Mouse (Mus musculus): Measurements from ENCODE around the gene Sult6b2.
A peak's percentile ranks its signal among the peaks of the same experiment; 100 is the strongest.

The Sult6b2 gene

DNA sequence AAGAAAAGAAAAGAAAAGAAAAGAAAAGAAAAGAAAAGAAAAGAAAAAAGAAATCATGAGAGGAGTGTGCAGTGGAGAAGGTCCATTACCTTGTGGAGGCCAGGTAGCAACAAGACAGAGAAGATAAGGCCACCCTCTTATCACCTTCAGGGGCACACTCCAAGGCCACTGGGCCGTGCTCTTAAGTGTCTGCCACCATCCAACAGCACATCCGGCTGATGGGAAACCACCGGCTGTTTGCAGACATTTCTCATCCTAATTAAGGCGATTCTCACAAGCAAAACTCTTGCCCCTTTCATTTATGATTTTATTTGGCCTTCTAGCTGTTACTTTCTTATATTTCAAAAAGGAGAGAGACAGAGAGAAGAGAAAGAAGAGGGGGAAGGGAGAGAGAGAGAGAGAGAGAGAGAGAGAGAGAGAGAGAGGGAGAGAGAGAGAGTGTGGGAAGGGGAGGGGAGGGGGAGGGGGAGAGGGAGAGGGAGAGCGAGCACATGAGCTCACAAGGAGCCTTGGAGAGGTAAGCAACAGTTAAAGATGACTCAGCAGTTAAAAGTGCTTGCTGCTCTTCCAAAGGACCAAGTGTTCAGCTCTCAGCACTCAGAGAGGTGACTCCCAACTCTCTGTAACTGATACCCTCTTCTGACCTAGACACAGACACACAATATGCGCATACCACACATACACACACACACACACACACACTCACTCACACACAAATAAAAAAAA is 5.2 kb upstream of the Sult6b2 start:
- no peak for DNase-seq

DNA sequence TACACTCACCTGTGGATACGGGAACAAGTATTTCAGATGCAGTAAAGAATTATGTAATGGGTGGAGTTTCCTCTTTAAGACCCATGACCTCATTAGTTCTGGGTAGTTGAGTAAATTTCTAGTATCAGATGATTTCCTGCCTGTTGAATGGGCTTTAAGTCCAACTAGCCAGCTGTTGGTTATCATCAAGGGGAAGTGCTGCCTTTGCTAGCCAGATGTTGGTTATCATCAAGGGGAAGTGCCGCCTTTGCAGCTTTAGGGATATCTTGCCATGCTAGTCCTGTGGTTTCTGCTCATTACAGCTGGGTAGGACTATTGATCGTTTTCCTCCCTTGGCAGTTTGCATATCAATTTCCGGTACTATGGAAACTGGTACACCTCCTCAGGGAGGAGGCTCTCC is 2.0 kb upstream of the Sult6b2 start:
- DNase-seq, result no peak

GRCm38 (mm10) chr6:142802617-142803525 is 1.4 kb downstream of the Sult6b2 start:
- DNase-seq, result no peak

DNA sequence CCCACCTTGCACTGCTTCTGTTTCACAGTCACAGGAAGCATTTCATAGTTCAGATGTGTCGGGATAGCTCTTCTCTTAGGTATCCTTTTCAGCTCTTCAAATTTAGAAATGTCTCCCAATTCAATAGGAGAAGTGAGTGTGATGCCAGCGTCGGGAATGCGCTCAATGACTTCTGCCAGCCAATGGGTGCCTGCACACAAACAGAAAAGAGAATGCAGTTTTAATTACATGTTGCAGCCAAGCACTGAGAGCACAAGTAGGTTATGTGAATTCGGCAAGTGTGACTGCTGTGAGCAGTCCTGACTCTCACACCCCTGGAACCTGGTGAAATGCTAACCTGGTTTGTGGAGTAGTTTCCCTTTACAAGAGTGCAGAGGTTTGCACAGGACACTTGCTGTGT is 2.6 kb downstream of the Sult6b2 start:
- no peak for DNase-seq

GRCm38 (mm10) chr6:142799704-142800374 is 4.5 kb downstream of the Sult6b2 start:
- no peak for DNase-seq

DNA sequence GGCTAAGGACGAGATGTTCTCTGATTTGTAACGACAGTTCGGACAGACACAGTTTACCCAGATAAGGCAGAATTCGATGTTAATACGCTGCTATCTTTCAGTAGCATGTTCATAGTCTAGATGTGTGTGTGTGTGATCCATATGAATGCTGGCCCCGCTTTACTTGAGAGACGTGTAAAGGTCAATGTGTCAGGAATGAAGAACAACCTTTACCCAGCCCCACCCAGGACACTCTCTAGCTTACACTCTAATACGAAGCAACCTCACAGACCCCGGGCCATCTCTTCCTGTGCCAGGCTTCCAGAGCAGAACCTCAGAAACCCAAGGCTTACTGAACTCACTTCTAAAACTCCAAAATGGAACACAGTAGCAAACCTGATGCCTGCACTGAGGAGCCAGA is 5.5 kb downstream of the Sult6b2 start:
- no peak for DNase-seq

DNA sequence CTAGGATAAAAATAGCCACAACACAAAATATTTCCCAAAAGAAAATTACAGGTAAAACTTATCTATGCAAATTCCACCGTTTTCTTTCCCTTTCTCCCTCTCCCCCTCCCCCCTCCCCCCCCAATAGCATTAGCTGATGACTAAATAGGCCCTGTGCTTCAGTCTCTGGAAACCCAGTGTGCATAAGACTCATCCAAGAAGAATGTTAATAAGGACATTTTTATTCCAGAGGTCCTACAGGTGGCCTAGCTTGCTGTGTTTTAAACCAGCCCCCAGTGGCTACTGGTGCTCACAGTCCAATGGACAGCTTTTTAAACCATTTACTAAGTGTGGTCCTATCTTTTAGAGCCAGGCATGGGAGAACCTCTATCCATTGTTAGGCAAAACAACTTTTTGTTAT is 6.3 kb downstream of the Sult6b2 start:
- no peak for DNase-seq

- DNase-seq, result peak; percentile 19
Observed at GRCm38 (mm10) chr6:142795655-142796441, 8.5 kb downstream of the Sult6b2 start.

GRCm38 (mm10) chr6:142795087-142795486 is 9.2 kb downstream of the Sult6b2 start:
- no peak for DNase-seq

GRCm38 (mm10) chr6:142793468-142793867 is 10.8 kb downstream of the Sult6b2 start:
- DNase-seq, result peak; percentile 29

GRCm38 (mm10) chr6:142792241-142792968 is 11.9 kb downstream of the Sult6b2 start:
- DNase-seq, result no peak

- no peak for DNase-seq
Observed at GRCm38 (mm10) chr6:142789736-142790135, 14.6 kb downstream of the Sult6b2 start.

DNA sequence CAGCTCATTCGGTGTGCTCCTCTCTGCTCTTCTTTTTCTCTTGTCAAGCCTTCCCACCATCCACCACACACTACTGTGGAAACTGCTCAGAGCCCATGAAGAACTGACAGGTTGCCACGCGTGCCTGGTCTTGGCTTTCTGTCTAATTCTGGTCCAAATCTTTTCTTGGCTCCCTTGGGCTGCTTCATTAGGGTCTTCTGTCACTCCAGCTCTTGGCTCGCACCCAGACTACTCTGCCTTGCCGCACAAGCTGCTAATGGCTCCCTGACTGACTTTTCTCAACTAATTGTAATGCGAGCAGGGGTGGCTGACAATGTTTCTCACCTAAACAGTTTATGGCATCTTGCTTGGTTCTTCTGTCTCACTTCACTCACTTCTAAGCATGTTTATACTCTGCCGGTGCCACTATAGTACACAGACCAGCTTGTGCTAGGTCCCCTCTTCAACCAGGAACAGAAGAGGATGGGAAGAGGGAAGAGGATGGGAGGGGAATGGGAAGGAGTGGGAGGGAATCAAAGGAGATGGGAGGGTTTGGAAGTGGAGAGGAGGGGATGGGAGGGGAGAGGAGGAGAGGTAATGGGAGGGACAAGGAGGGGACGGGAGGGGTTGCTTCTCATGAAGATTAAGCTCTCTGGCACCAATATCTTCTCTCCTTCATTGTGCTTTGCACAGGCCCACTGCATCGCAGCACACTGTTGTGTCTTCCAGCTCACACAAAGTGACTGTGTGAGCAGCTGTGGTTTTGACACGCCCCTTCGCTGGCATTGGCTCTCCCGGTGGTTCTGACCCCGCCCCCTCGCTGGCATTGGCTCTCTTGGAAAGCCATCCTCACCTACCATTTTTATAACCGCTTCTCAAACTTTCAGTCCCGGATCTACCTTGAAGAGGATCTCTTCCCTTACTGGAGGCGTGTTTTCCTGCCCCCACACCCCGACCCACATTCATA is 16.0 kb downstream of the Sult6b2 start:
- peak; percentile 63 for DNase-seq

- DNase-seq, result no peak
Observed at GRCm38 (mm10) chr6:142786106-142786505, 18.2 kb downstream of the Sult6b2 start.

DNA sequence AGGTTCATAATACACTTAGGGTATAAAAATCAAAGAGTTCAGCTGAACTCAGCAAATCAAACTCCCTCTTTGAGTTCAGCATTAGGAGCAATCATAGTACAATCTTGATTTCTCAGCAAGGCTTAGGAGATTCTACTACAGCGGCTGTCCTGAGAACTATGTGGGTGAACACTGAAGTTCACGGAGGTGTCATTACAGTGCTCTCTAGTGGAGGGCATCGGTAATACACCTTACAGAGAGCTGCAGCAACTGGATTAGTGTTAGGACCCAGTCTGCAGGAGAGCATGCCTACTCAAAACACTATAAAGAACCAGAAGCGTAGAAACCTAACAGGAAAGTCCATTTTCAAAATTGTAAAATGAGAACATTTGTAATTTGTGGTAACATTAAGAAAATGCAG is 19.0 kb downstream of the Sult6b2 start:
- DNase-seq, result peak; percentile 72

GRCm38 (mm10) chr6:142781286-142781685 is 23.0 kb downstream of the Sult6b2 start:
- DNase-seq, result no peak

DNA sequence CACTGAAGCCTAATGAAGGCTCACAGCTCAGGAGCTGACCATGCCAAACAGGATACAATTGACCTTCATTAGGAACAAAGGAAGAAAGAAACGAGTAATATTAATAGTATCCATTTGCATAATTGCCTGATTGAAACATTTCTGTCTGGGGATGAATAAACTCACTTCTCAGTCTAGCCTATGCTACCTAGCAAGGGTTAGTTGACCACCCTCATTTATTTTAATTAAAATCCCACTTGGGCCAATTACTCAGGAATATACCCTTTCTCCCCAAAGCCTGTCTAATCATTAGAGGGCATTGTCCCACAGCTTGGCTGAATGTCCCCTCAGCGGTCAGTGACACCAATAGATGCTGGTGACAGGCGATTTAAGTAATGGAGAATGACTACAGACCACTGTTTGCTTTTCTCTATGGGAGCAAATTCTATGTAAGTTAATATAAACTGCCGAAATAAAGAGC is 23.7 kb downstream of the Sult6b2 start:
- no peak for DNase-seq

- no peak for DNase-seq
Observed at GRCm38 (mm10) chr6:142779812-142780573, 24.3 kb downstream of the Sult6b2 start.

GRCm38 (mm10) chr6:142779045-142779811 is 25.1 kb downstream of the Sult6b2 start:
- DNase-seq, result peak; percentile 64

Measured in lung, postnatal 10 days (tissue).